Mouse (Mus musculus) thymus, adult 2 months (tissue): Measurements from ENCODE around the gene Tmem40.

Experiments used
- CTCF ChIP-seq: fragments of 200-500 bp; IDR thresholded peaks from 2 replicates; pipeline ENCODE4 v1.5.1; 2012; ENCODE audit warnings: mild to moderate bottlenecking, control low read depth, low read length, moderate library complexity, borderline replicate concordance; ENCODE audit not compliant: control insufficient read depth, poor library complexity, insufficient read depth; ENCODE audit errors: extremely low read depth
- POLR2A ChIP-seq: fragments of 200-500 bp; IDR thresholded peaks from 2 replicates; pipeline ENCODE4 v1.6.1; 2012; ENCODE audit warnings: mild to moderate bottlenecking, low read length, control low read depth, moderate library complexity; ENCODE audit not compliant: control insufficient read depth, poor library complexity, insufficient read depth; ENCODE audit errors: extremely low read depth

DNA sequence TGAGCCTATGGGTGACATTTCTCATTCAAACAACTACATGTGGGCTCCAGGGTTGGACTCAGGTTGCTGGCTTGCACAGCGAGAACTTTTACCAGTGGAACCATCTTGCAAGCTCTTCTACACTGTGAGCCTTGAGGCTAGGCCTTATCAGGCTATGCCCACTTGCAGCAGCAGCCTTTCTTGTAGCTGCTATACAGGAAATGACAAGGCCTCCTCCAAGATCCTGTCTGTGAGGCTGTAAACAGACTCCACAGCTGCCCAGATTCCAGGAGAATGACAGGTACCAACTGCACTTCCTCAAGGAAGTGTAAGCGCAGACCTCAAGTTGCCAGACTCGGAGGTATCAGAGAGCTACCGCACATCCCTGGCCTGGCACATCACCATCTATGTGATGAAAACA is 6.0 kb upstream of the Tmem40 start:
- no peak for TF ChIP-seq CTCF
- TF ChIP-seq POLR2A: no peak
